Mouse (Mus musculus) left cerebral cortex, adult 2 months (tissue): ENCODE data around the gene Arsk. TPM values are rescaled to one million over a fixed set of nuclear protein-coding genes. Genes with fewer than 3 reads are reported as not detected.

Source experiments
- DNase-seq, 2 experiments: peaks; one replicate each; pipeline ENCODE4 v3.0.0; 2021 to 2022; ENCODE audit warnings: low spot score in 2 of 2, mixed read lengths in 1 of 2; ENCODE audit errors: extremely low spot score in 1 of 2
- H3K27ac ChIP-seq: fragments of 200-600 bp; 2 replicates; pipeline ENCODE4 v1.8.1; 2022
- H3K4me3 ChIP-seq: fragments of 200-600 bp; 2 replicates; pipeline ENCODE4 v1.8.1; 2022
- CTCF ChIP-seq: fragments of 200-600 bp; IDR thresholded peaks from 2 replicates; pipeline ENCODE4 v1.8.1; 2022; ENCODE audit warnings: antibody characterized with exemption, mild to moderate bottlenecking, moderate library complexity
- intact Hi-C: fragments of 180-260 bp; cut with DNase I; formaldehyde crosslinking; loops from one replicate; pipeline ENCODE4 v1.15.1; 2025
- total RNA-seq, 2 experiments: library from RNA; stranded (reverse); gene quantifications; 2 replicates each; pipeline ENCODE4 v1.2.3; 2021

The Arsk gene
- total RNA-seq, 2 experiments from 2014 or later, result 4.3 to 6.6 TPM

DNA sequence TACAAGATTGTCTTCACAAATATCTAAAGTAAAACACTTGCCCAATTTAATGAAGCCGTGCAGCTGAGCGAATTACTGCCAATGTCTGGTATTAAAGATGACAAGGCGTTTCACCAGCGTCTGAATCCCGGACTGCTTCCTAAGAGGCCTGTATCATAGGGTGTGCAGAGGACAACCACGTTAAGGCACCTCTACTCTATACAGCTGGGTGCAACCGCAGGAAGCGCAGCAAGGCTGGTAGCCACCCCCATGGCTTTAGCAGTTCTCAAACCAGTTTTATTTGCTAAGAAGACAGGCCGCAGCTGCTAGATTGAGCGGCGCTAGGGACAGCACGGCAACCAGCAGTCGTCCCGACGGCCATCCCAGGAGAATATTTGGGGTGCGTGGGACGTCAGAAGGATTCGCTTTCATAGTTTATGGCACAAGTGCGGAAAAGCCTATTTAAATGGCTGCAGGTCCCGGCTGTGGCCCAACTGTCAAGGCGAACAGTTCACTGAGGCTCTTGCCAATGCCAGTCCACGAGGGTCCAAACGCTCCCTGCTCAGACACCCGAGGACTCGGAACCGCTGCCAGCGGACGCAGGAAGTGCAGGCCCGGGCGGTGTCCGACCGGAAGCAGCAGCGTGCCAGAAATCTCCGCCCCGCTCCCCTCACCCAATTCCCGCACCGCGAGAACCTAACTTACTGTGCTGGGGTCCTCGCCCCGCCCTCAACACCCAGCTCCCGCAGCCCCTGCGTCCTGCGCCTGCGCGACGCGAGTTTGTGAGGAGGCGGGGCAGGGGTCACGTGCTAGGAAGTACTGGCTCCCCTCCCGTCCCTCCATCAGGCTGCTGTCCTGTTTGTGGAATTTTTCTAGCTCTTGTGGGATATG, 80.3 kb downstream of the Arsk start, which contains the start of gene Rfesd:
Gene Rfesd, minus strand, starts transcription at position 746 of the 870 bp plus-strand sequence.
- TF ChIP-seq CTCF, result no peak; the same call in 1 of the 2 replicates
- H3K27ac ChIP-seq, result peak within 1 kb of the TSS; percentile 98
- intact Hi-C loops, result loop anchor here (1.0 to 10.0 kb wide), 5 partner anchors 38 to 1376 kb away; partner anchors contain the start of genes Ell2, Gpr150 and Rhobtb3
- peak; percentile 95 to 96 for DNase-seq
- H3K4me3 ChIP-seq, result peak within 1 kb of the TSS; percentile 81

GRCm38 (mm10) chr13:76017465-76017864, 81.0 kb downstream of the Arsk start:
- no peak for TF ChIP-seq CTCF
- DNase-seq, result no peak
- Histone ChIP-seq H3K4me3 (peak overlapping the region; percentile 81), H3K27ac (peak overlapping the region; percentile 98)
- intact Hi-C loops, result loop anchor here (5.0 to 10.0 kb wide), 2 partner anchors 313 to 1375 kb away; partner anchors contain the start of gene Ell2

GRCm38 (mm10) chr13:76014511-76014910, 83.9 kb downstream of the Arsk start:
- no peak for DNase-seq
- intact Hi-C loops, result loop anchor here (10.0 kb wide), 1 partner anchor 310 kb away; the partner anchor contains the start of gene Ell2
- Histone ChIP-seq H3K4me3 (no peak overlapping the region), H3K27ac (no peak overlapping the region)
- no peak for TF ChIP-seq CTCF

Other genes starting within 250 kb of the Arsk start
- 10 to 100 TPM; 13.6 to 15.3 TPM for gene Rhobtb3, start 154.7 kb downstream of the Arsk start, total RNA-seq
- gene Spata9, start 131.5 kb downstream of the Arsk start, total RNA-seq, result not detected
- gene Rfesd, start 79.9 kb downstream of the Arsk start, total RNA-seq, result 10 to 100 TPM; 18.7 to 19.3 TPM
- 1 to 10 TPM; 3.4 to 4.2 TPM for gene Gpr150, start 41.7 kb downstream of the Arsk start, total RNA-seq
- gene Ttc37, start 74 bp upstream of the Arsk start, total RNA-seq, result 10 to 100 TPM; 18.6 to 19.6 TPM
- gene Fam81b, start 206.4 kb upstream of the Arsk start, total RNA-seq, result not detected